ENCODE assay signal across 8 mouse cellular contexts in the genomic region with DNA sequence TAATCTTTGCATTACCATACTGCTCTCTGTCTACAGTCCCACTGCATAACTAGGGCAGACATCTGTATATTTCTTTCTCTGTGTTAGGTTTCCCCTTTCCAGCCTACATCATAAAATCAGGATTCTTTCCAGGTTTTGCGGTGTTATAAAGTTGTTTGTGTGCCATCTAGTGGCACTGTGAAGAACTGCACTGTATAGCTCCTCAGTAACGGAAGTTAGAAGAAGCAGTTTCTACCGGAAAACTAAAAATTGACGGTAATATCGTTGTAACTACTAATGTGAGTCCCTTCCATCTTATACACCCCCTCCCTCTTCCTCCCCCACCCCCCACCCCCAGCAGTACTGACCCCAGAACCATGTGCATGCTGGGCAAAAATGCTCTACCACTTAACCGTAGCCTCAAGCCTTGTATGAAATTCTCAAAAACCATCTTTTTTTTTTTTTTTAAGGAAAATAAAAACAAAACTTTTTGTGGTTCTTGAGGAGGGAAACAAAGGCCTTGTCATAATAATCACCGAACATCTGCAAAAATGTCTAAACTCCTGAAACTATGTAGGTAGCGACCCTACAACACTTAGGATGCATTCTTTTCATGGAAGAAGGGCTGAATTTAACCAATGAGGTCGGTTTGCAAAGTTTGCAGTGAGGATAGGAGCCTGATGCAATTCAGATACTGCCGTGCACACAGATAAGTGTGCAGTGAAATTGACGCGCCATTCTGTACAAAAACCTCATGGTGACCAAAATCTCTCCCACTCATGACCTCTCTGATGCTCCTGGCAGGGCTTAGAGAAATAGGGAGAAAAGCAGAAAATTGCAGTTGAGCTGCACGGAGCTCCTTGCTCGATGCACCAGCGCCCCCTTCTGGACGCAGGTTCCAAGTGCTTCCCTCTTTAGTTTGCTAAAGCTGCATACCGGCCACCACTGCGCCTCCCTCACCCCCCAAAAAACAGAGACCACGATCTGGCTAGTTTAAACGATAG. TPM values are rescaled to one million over a fixed set of nuclear protein-coding genes. Genes with fewer than 3 reads are reported as not detected.
DNase-seq lines count a peak whose midpoint lies in the region; ATAC-seq and TF ChIP-seq lines count a peak whose summit lies in the region.

No protein-coding gene starts in this region.

- no peak overlapping the region for H3K9ac ChIP-seq in hindbrain, postnatal 0 days (replicated peaks; ENCODE audit: low read length)

- TF ChIP-seq CTCF in gastrocnemius, adult 2 months (IDR thresholded peaks at IDR 0.05): peak; percentile 94
- TF ChIP-seq CTCF in hindbrain, postnatal 0 days (IDR thresholded peaks at IDR 0.05; ENCODE audit: low read depth): peak; percentile 95

- no peaks in the 10 kb centered on the region for H3K27me3 ChIP-seq in hindbrain, postnatal 0 days (ENCODE audit: insufficient read depth, low read length)

- peaks cover 8% of the 10 kb centered on the region; the same call in 1 of the 2 replicates for H3K36me3 ChIP-seq in hindbrain, postnatal 0 days (ENCODE audit: insufficient read depth, low read length)

- no peaks in the 10 kb centered on the region for H3K4me1 ChIP-seq in hindbrain, postnatal 0 days (ENCODE audit: insufficient read depth, low read length)

- H3K9me3 ChIP-seq in hindbrain, postnatal 0 days (ENCODE audit: low read length): no peaks in the 10 kb centered on the region

- peak; percentile 85 to 92 for DNase-seq in cerebellum, postnatal 4 days (ENCODE audit: low spot score in 2 of 2)
- peak; percentile 91 for DNase-seq in gastrocnemius, adult 2 months
- peak; percentile 94 for DNase-seq in hindbrain, postnatal 0 days (ENCODE audit: low spot score)
- peak; percentile 87 to 92 for DNase-seq in left cerebral cortex, postnatal 14 days (ENCODE audit: low spot score in 2 of 2)
- DNase-seq in right cerebral cortex, postnatal 14 days: peak; percentile 96
- peak; percentile 90 for DNase-seq in urinary bladder, postnatal 25 days (ENCODE audit: low spot score)

- peak overlapping the region; percentile 38 for H3K27ac ChIP-seq in gastrocnemius, adult 2 months
- no peak overlapping the region for H3K27ac ChIP-seq in hindbrain, postnatal 0 days

- WGBS in hindbrain, postnatal 0 days: 5% methylated on average over 20 of the region's 20 CpGs

- H3K4me2 ChIP-seq in hindbrain, postnatal 0 days (ENCODE audit: low read depth, low read length): peak overlapping the region; percentile 61

- H3K4me3 ChIP-seq in gastrocnemius, adult 2 months: peak overlapping the region; percentile 68
- peak overlapping the region; percentile 23 for H3K4me3 ChIP-seq in hindbrain, postnatal 0 days (ENCODE audit: low read length)

- intact Hi-C loops in gastrocnemius, adult 2 months (cut with DNase I): loop anchor here (1.0 to 5.0 kb wide), 5 partner anchors 48 to 578 kb away; a partner anchor contains a TSS
- intact Hi-C loops in left cerebral cortex, postnatal 14 days (cut with DNase I): loop anchor here (2.0 to 10.0 kb wide), 3 partner anchors 290 to 580 kb away; a partner anchor contains a TSS

- ATAC-seq in activated CD4-positive, CD25-positive, alpha-beta regulatory T cell, adult 4 months: peak; percentile 83
- ATAC-seq in hindbrain, postnatal 0 days: peak; percentile 82
- peak; percentile 88 for ATAC-seq in megakaryocyte-erythroid progenitor cell, adult 5-6 weeks (replicated peaks; ENCODE audit: low FRiP score, low TSS enrichment, poor library complexity, severe bottlenecking)

RNA-seq across cellular contexts. Expression of a gene that starts 12.0 kb away (rescaled TPM):
- polyA plus RNA-seq in activated CD4-positive, CD25-positive, alpha-beta regulatory T cell, adult 4 months (2017; shearing (Covaris generic)): 100 to 1,000 TPM; 216 to 219 TPM
- total RNA-seq in gastrocnemius, adult 2 months (2021): 10 to 100 TPM; 16.1 to 21.2 TPM
- total RNA-seq in hindbrain, postnatal 0 days (2014; rRNA removed): 18.2 and 27.9 TPM in 2 replicates
- 58.7 and 66.3 TPM in 2 replicates for polyA plus RNA-seq in hindbrain, postnatal 0 days (2015; fragmentation: Nextera tagmentation; extraction: Ambion mirVana)
- 10 to 100 TPM; 27.9 to 29.5 TPM for total RNA-seq in left cerebral cortex, postnatal 14 days (2021)
- total RNA-seq in megakaryocyte-erythroid progenitor cell, adult 5-6 weeks (2014; fragmentation: Nextera tagmentation): 93.6 and 136 TPM in 2 replicates
- total RNA-seq in megakaryocyte-erythroid progenitor cell, adult 5-6 weeks (2017): 85.1 and 96.4 TPM in 2 replicates

RNA-seq across cellular contexts. Expression of a gene that starts 12.1 kb away (rescaled TPM):
- 10 to 100 TPM; 37.7 to 48.6 TPM for polyA plus RNA-seq in activated CD4-positive, CD25-positive, alpha-beta regulatory T cell, adult 4 months (2017; shearing (Covaris generic))
- under 1 TPM; 0.59 to 0.71 TPM for total RNA-seq in gastrocnemius, adult 2 months (2021)
- total RNA-seq in hindbrain, postnatal 0 days (2014; rRNA removed): 0.16 and 0.61 TPM in 2 replicates
- polyA plus RNA-seq in hindbrain, postnatal 0 days (2015; fragmentation: Nextera tagmentation; extraction: Ambion mirVana): 0.24 and 0.28 TPM in 2 replicates
- total RNA-seq in left cerebral cortex, postnatal 14 days (2021): under 1 TPM; 0.59 to 0.79 TPM
- total RNA-seq in megakaryocyte-erythroid progenitor cell, adult 5-6 weeks (2014; fragmentation: Nextera tagmentation): 1.3 and 1.9 TPM in 2 replicates
- total RNA-seq in megakaryocyte-erythroid progenitor cell, adult 5-6 weeks (2017): 3.1 and 4.7 TPM in 2 replicates

RNA-seq across cellular contexts. Expression of a gene that starts 20.7 kb away (rescaled TPM):
- not detected for polyA plus RNA-seq in activated CD4-positive, CD25-positive, alpha-beta regulatory T cell, adult 4 months (2017; shearing (Covaris generic))
- total RNA-seq in gastrocnemius, adult 2 months (2021): not detected
- total RNA-seq in hindbrain, postnatal 0 days (2014; rRNA removed): 3.1 and 6.6 TPM in 2 replicates
- polyA plus RNA-seq in hindbrain, postnatal 0 days (2015; fragmentation: Nextera tagmentation; extraction: Ambion mirVana): 7.2 and 7.3 TPM in 2 replicates
- 1 to 10 TPM; 1.2 to 1.4 TPM for total RNA-seq in left cerebral cortex, postnatal 14 days (2021)
- total RNA-seq in megakaryocyte-erythroid progenitor cell, adult 5-6 weeks (2014; fragmentation: Nextera tagmentation): not detected in 2 replicates
- total RNA-seq in megakaryocyte-erythroid progenitor cell, adult 5-6 weeks (2017): not detected in 2 replicates

RNA-seq across cellular contexts. Expression of a gene that starts 30.0 kb away (rescaled TPM):
- polyA plus RNA-seq in activated CD4-positive, CD25-positive, alpha-beta regulatory T cell, adult 4 months (2017; shearing (Covaris generic)): 10 to 100 TPM; 23.8 to 28.8 TPM
- total RNA-seq in gastrocnemius, adult 2 months (2021): not detected
- total RNA-seq in hindbrain, postnatal 0 days (2014; rRNA removed): 2.3 TPM in 1 of 2 replicates, not detected in the other
- 1.8 and 2.6 TPM in 2 replicates for polyA plus RNA-seq in hindbrain, postnatal 0 days (2015; fragmentation: Nextera tagmentation; extraction: Ambion mirVana)
- total RNA-seq in left cerebral cortex, postnatal 14 days (2021): not detected
- 1.9 TPM in 1 of 2 replicates, not detected in the other for total RNA-seq in megakaryocyte-erythroid progenitor cell, adult 5-6 weeks (2014; fragmentation: Nextera tagmentation)
- total RNA-seq in megakaryocyte-erythroid progenitor cell, adult 5-6 weeks (2017): 2.1 TPM in 1 of 2 replicates, not detected in the other

RNA-seq across cellular contexts. Expression of a gene that starts 55.5 kb away (rescaled TPM):
- 10 to 100 TPM; 17.2 to 23.0 TPM for polyA plus RNA-seq in activated CD4-positive, CD25-positive, alpha-beta regulatory T cell, adult 4 months (2017; shearing (Covaris generic))
- total RNA-seq in gastrocnemius, adult 2 months (2021): not detected
- 0.18 and 0.94 TPM in 2 replicates for total RNA-seq in hindbrain, postnatal 0 days (2014; rRNA removed)
- 0.14 and 0.16 TPM in 2 replicates for polyA plus RNA-seq in hindbrain, postnatal 0 days (2015; fragmentation: Nextera tagmentation; extraction: Ambion mirVana)
- total RNA-seq in left cerebral cortex, postnatal 14 days (2021): under 1 TPM in 1 of 2 experiments, not detected in 1; 0.19 TPM
- 0.42 TPM in 1 of 2 replicates, not detected in the other for total RNA-seq in megakaryocyte-erythroid progenitor cell, adult 5-6 weeks (2014; fragmentation: Nextera tagmentation)
- not detected in 2 replicates for total RNA-seq in megakaryocyte-erythroid progenitor cell, adult 5-6 weeks (2017)
